Mouse (Mus musculus): ENCODE results near the gene Exosc8. TPM values are rescaled to one million over a fixed set of nuclear protein-coding genes. Genes with fewer than 3 reads are reported as not detected.
"Not testable (repeated sequence)": the region's sequence is repeated elsewhere in the genome, so short reads cannot be mapped to it uniquely, and the experiment has no call there.

The Exosc8 gene
- polyA plus RNA-seq, 1 experiment from 2014 or later, result 146 TPM

DNA sequence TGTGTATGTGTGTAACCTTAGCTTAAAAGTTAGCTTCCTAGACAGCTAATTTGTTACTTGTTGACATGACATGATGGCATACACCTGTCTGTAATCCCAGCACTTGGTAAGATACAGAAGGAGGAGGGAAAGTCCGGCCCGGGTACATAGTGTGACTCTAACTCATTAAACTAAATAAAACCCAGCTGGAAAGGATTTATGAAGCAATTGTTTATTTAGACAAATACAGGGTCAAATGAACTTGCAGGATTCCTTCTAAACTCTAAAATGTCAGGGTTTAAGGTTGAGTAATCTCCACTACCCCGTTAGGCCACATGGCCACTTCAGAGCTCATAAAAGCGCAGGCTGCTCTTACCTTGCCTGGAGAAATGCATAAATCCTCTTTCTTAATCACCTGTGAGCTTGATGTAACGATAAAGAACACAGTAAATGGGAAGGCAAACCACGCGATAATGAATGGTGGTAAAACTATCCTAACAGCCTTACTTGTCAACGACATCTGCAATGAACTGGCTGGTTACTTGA, 3.5 kb downstream of the Exosc8 start:
- H3K4me1 ChIP-seq, result 0 out of 2 replicates have a peak, but pooled peaks cover 3% of the 10 kb centered on the region
- peaks cover 57% of the 10 kb centered on the region for H3K36me3 ChIP-seq
- no peak overlapping the region for H3K4me2 ChIP-seq (replicated peaks)
- H3K27me3 ChIP-seq, result no peaks in the 10 kb centered on the region
- 76% methylated on average over 8 of the region's 8 CpGs for WGBS
- no peak overlapping the region for H3K4me3 ChIP-seq
- H3K9me3 ChIP-seq, result no peaks in the 10 kb centered on the region
- H3K27ac ChIP-seq, result no peak overlapping the region
- no peak for ATAC-seq (ENCODE audit: insufficient number of reproducible peaks, insufficient read depth, low FRiP score, low TSS enrichment)
- H3K9ac ChIP-seq, result no peak overlapping the region

DNA sequence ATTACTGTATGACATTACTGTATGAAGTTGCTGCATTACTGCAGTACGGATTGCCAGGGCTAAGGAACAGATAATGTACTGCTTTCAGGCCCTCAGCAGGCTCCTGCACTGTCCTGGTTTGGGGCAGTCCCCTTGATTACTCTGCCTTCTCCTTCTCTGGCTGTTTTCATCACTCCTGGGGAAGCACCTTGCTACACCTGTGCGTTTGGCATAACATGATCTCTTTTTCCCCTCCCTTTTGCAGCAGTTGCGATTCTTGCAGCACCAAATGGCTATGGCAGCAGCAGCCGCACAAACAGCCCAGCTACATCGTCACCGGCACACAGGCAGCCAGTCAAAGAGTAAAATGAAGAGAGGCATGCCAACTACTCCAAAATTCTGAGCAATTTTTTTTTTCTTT, 7.1 kb downstream of the Exosc8 start:
- H3K4me1 ChIP-seq, result no peaks in the 10 kb centered on the region
- WGBS, result 91% methylated on average over 6 of the region's 6 CpGs
- no peak overlapping the region for H3K27ac ChIP-seq
- no peaks in the 10 kb centered on the region for H3K9me3 ChIP-seq
- no peak overlapping the region for H3K4me3 ChIP-seq
- H3K27me3 ChIP-seq, result no peaks in the 10 kb centered on the region
- peaks cover 74% of the 10 kb centered on the region for H3K36me3 ChIP-seq
- H3K9ac ChIP-seq, result no peak overlapping the region
- H3K4me2 ChIP-seq (replicated peaks), result no peak overlapping the region
- no peak for ATAC-seq (ENCODE audit: insufficient number of reproducible peaks, insufficient read depth, low FRiP score, low TSS enrichment)

DNA sequence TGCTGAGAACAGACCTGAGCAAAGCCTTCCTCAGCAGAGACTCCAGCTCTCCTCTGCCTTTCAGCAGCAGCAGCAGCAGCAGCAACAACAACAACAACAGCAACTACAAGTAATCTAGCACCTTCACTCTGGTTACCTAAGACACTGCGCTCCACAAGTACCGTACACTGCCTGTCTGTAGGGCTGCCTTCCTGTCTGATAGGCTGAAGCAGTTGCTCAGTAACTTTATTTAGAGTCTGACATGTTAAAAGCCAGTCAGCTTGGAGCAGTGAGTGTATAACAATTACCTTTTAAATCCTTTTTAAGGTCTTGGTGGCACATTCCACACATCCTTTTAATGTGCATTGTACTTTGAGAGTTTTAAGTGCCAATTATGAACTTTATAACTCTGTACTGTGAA, 7.6 kb downstream of the Exosc8 start:
- Histone ChIP-seq H3K9ac (no peak overlapping the region), H3K27me3 (no peaks in the 10 kb centered on the region), H3K4me2 (replicated peaks) (no peak overlapping the region), H3K4me3 (no peak overlapping the region), H3K9me3 (no peaks in the 10 kb centered on the region), H3K27ac (no peak overlapping the region), H3K4me1 (no peaks in the 10 kb centered on the region), H3K36me3 (peaks cover 76% of the 10 kb centered on the region)
- WGBS, result 96% methylated on average over 2 of the region's 2 CpGs
- no peak for ATAC-seq (ENCODE audit: insufficient number of reproducible peaks, insufficient read depth, low FRiP score, low TSS enrichment)

DNA sequence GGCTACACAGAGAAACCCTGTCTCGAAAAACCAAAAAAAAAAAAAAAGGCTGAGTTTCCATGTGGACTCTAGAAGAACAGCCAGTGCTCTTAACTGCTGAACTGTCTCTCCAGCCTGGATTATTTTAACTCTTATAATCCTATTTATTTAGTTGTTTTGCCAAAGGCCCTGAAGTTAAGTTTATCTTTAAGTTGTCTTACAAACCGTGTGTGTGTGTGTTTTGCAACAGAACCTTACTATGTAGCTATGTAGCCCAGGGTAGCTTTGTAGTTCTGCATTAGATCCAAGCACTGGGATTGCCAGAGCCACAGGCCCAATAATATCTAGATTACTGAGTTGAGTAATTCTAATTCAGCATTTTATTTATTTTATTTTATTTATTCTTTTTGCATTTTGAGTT, 9.8 kb downstream of the Exosc8 start:
- Histone ChIP-seq H3K27me3 (no peaks in the 10 kb centered on the region), H3K4me1 (no peaks in the 10 kb centered on the region), H3K9me3 (no peaks in the 10 kb centered on the region), H3K27ac (no peak overlapping the region), H3K36me3 (peaks cover 77% of the 10 kb centered on the region), H3K4me3 (no peak overlapping the region), H3K9ac (no peak overlapping the region), H3K4me2 (replicated peaks) (no peak overlapping the region)
- ATAC-seq (ENCODE audit: insufficient number of reproducible peaks, insufficient read depth, low FRiP score, low TSS enrichment), result no peak
- WGBS, result 81% methylated on average over 2 of the region's 2 CpGs

DNA sequence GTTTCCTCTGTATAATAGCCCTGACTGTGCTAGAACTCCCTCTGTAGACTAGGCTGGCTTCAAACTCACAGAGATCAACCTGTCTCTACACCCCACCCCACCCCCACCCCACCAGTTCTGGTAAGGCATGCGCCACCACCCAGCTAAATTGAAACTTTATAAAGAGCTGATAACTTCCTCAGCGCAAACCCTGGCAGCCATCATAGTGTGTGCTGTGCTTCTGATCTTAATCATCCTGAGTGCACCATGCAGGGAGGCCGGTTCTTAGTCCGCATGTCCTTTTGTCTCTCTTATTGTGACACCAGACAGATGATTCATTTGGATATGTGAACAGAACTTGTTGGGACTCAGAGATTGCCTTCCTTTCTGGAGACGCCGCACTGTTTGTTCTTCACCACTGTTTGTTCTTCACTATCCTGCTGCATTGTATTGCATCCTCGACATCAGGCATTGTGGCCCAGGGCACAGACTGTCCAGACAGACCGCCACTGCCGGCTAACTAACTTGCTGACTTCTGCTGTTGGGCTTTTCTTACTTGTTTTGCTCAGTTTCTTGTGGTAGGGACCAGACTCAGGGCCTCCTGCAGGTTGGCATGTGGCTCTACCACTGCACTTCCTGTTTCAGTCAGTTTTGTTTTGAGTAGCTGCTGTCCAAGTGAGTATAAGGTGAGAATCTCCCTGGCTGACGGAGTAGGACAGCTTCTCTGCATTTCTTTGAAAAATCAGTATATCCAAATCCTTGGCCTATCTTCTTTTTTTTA, 11.3 kb downstream of the Exosc8 start:
- Histone ChIP-seq H3K4me2 (replicated peaks) (no peak overlapping the region), H3K4me3 (no peak overlapping the region), H3K27ac (no peak overlapping the region), H3K4me1 (no peaks in the 10 kb centered on the region), H3K9ac (no peak overlapping the region), H3K9me3 (no peaks in the 10 kb centered on the region), H3K36me3 (peaks cover 65% of the 10 kb centered on the region), H3K27me3 (no peaks in the 10 kb centered on the region)
- WGBS, result 91% methylated on average over 10 of the region's 10 CpGs
- ATAC-seq (ENCODE audit: insufficient number of reproducible peaks, insufficient read depth, low FRiP score, low TSS enrichment), result no peak

DNA sequence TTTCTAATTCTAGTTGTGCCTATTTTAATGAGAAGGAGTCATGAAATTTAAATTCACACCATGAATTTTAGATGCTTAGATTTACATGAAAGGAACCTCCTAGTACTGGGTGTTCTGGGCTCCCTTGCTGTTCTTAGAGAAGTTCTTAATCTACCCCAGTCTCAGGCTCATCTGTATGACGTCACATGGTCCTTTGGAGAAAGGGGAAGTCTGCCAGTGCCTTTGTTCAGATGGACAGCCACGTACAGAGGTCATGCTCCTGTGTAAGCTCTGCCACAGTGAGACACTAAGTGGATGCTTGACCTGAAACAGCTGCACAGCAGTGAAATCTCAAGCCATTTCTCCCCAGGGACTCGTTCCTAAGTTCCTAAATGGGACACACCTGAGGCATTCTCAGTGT, 16.2 kb downstream of the Exosc8 start:
- no peak overlapping the region for H3K27ac ChIP-seq
- no peaks in the 10 kb centered on the region for H3K27me3 ChIP-seq
- no peak overlapping the region for H3K4me3 ChIP-seq
- H3K9ac ChIP-seq, result no peak overlapping the region
- no peak overlapping the region for H3K4me2 ChIP-seq (replicated peaks)
- no peaks in the 10 kb centered on the region for H3K9me3 ChIP-seq
- H3K36me3 ChIP-seq, result peaks cover 75% of the 10 kb centered on the region
- ATAC-seq (ENCODE audit: insufficient number of reproducible peaks, insufficient read depth, low FRiP score, low TSS enrichment), result no peak
- H3K4me1 ChIP-seq, result no peaks in the 10 kb centered on the region
- 58% methylated on average over 3 of the region's 3 CpGs for WGBS

DNA sequence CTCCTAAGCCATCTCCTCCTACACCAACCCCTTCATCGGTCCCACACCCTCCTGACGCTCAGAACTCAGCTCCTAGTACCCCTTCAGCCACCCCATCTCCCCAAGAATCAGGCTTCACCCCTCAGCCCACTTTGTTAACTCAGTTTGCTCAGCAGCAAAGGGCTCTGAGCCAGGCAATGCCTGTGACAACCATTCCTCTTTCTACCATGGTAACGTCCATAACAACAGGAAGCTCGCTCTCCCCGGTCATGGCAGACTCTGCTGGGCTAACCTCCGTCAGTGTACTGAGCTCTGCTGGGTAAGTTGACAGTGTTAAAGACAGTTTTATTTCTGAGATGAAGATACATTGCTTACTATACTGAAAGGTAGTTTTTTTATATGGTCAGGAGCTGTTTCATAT, 17.8 kb downstream of the Exosc8 start:
- ATAC-seq (ENCODE audit: insufficient number of reproducible peaks, insufficient read depth, low FRiP score, low TSS enrichment), result no peak
- H3K27ac ChIP-seq, result no peak overlapping the region
- H3K4me3 ChIP-seq, result no peak overlapping the region
- H3K9me3 ChIP-seq, result no peaks in the 10 kb centered on the region
- peaks cover 64% of the 10 kb centered on the region for H3K36me3 ChIP-seq
- no peak overlapping the region for H3K4me2 ChIP-seq (replicated peaks)
- H3K9ac ChIP-seq, result no peak overlapping the region
- no peaks in the 10 kb centered on the region for H3K4me1 ChIP-seq
- no peaks in the 10 kb centered on the region for H3K27me3 ChIP-seq
- 90% methylated on average over 6 of the region's 6 CpGs for WGBS

DNA sequence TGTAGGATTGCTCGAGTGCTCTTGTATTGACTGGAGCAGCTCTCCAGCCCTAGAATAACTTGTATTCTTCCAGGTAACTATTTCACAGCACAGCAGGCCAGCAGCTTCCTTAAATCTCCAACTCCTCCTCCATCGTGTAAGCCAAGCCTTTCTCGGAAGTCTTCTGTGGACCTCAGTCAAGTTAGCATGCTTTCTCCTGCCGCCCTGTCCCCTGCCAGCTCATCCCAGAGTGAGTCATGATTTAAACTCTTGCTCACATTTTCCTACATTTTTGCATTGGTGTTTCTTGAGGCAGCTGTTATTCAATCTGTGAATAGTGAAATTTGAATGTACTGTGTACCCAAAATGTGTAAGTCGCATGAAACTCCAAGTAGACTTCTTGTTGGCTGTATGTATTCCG, 19.7 kb downstream of the Exosc8 start:
- Histone ChIP-seq H3K9ac (no peak overlapping the region), H3K4me2 (replicated peaks) (no peak overlapping the region), H3K27me3 (no peaks in the 10 kb centered on the region), H3K4me3 (no peak overlapping the region), H3K9me3 (no peaks in the 10 kb centered on the region), H3K36me3 (peaks cover 64% of the 10 kb centered on the region), H3K4me1 (no peaks in the 10 kb centered on the region), H3K27ac (no peak overlapping the region)
- no peak for ATAC-seq (ENCODE audit: insufficient number of reproducible peaks, insufficient read depth, low FRiP score, low TSS enrichment)
- WGBS, result 92% methylated on average over 6 of the region's 6 CpGs

DNA sequence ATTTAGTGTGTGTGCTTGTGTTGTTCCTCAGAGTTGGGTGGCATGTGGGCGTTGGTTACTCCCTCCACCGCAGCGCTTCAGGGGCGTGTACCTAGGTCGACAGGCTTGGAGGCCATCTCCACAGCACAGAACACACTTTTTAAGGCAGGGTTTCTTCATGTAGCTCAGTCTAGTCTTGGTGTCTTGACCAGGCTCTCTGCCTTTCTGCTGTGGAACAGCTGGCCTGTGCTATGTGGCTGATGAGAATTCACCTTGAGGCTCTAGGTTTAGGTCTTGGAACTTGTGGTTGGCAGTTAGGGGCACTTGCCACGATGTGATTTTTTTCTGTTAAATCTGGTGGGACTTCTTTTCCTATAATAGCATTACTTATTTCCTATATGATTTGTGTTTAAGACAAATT, 20.9 kb downstream of the Exosc8 start, which contains the start of gene Gm21958:
Gene Gm21958, minus strand, starts transcription at position 101 of the 400 bp plus-strand sequence.
- no peaks in the 10 kb centered on the region for H3K9me3 ChIP-seq
- ATAC-seq (ENCODE audit: insufficient number of reproducible peaks, insufficient read depth, low FRiP score, low TSS enrichment), result no peak
- H3K4me3 ChIP-seq, result no peak within 1 kb of the TSS
- no peak within 1 kb of the TSS for H3K4me2 ChIP-seq (replicated peaks)
- no peaks in the 10 kb centered on the region for H3K4me1 ChIP-seq
- WGBS, result 88% methylated on average over 6 of the region's 6 CpGs
- H3K9ac ChIP-seq, result no peak within 1 kb of the TSS
- no peak within 1 kb of the TSS for H3K27ac ChIP-seq
- no peaks in the 10 kb centered on the region for H3K27me3 ChIP-seq
- peaks cover 74% of the 10 kb centered on the region for H3K36me3 ChIP-seq

DNA sequence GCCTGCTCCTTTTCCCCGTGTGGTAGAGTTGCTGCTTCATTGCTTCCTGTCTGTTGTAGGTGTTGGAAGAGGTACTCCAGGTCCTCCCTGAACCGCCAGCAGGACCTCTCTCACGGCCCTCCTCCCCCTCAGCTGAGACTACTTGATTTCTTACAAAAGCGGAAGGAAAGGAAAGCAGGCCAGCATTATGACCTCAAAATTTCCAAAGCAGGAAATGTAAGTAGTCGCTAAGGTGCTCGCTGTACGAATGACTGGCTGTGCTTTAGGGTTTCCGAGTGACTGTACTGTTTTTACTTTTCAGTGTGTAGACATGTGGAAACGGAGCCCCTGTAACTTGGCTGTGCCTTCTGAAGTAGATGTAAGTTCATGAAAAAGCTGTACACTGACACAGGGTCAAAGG, 26.2 kb downstream of the Exosc8 start:
- no peak overlapping the region for H3K9ac ChIP-seq
- 88% methylated on average over 9 of the region's 9 CpGs for WGBS
- no peak overlapping the region for H3K27ac ChIP-seq
- no peaks in the 10 kb centered on the region for H3K27me3 ChIP-seq
- peaks cover 80% of the 10 kb centered on the region for H3K36me3 ChIP-seq
- no peak overlapping the region for H3K4me2 ChIP-seq (replicated peaks)
- H3K4me3 ChIP-seq, result no peak overlapping the region
- no peaks in the 10 kb centered on the region for H3K4me1 ChIP-seq
- no peaks in the 10 kb centered on the region for H3K9me3 ChIP-seq
- no peak for ATAC-seq (ENCODE audit: insufficient number of reproducible peaks, insufficient read depth, low FRiP score, low TSS enrichment)

DNA sequence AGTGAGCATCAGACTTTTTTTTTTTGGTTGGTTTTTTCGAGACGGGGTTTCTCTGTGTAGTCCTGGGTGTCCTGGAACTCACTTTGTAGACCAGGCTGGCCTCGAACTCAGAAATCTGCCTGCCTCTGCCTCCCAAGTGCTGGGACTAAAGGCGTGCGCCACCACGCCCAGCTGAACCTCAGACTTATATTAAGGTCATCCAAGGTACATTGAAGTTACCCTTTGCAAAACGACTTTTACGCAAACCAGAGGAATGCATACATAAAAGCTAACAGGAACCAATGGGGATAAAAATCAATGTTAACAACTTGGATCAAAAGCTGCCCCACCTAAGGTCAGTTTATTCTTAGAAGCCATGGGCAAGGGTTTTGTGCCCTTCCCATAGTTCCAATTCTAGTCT, 31.1 kb downstream of the Exosc8 start:
- H3K4me1 ChIP-seq; H3K4me3 ChIP-seq; H3K27me3 ChIP-seq; ATAC-seq (ENCODE audit: insufficient number of reproducible peaks, insufficient read depth, low FRiP score, low TSS enrichment); H3K4me2 ChIP-seq (replicated peaks); H3K9ac ChIP-seq; H3K9me3 ChIP-seq; H3K27ac ChIP-seq: not testable (repeated sequence)
- WGBS, result 92% methylated on average over 8 of the region's 8 CpGs
- H3K36me3 ChIP-seq, result peaks cover 84% of the 10 kb centered on the region

DNA sequence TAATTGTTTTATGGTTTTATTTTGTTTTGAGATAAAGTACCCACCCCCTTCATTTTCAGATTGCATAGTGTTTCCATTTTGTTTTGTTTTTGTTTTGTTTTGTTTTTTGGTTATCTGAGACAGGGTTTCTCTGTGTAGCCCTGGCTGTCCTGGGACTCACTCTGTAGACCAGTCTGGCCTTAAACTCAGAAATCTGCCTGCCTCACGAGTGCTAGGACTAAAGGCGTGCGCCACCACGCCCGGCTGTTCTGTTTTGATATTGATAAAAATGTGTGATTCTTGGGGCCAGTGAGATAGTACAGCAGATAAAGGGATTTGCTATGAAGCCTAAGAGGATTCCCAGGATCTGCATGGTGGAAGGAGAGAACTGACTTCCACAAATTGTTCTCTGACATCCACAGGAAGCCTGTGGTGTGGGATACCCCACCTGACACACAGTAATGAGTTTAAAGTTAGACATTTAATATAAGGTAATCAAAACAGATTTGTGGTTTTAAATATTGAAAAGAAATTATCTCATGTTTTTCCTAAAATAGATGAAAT, 35.4 kb downstream of the Exosc8 start:
- no peak overlapping the region for H3K4me2 ChIP-seq (replicated peaks)
- WGBS, result 86% methylated on average over 5 of the region's 5 CpGs
- peaks cover 70% of the 10 kb centered on the region for H3K36me3 ChIP-seq
- 0 out of 2 replicates have a peak, but pooled peaks cover 1% of the 10 kb centered on the region for H3K4me1 ChIP-seq
- ATAC-seq (ENCODE audit: insufficient number of reproducible peaks, insufficient read depth, low FRiP score, low TSS enrichment), result no peak
- no peaks in the 10 kb centered on the region for H3K27me3 ChIP-seq
- no peaks in the 10 kb centered on the region for H3K9me3 ChIP-seq
- H3K27ac ChIP-seq, result no peak overlapping the region
- no peak overlapping the region for H3K9ac ChIP-seq
- H3K4me3 ChIP-seq, result no peak overlapping the region
